Mouse (Mus musculus) megakaryocyte, embryonic 14.5 days (primary cell): Measurements from ENCODE around the gene Zgpat. TPM values are rescaled to one million over a fixed set of nuclear protein-coding genes. Genes with fewer than 3 reads are reported as not detected.

ENCODE experiments used
- H3K27me3 ChIP-seq: replicated peaks from 2 replicates; pipeline ENCODE3; 2012; ENCODE audit warnings: inconsistent platforms
- H3K36me3 ChIP-seq: replicated peaks from 2 replicates; pipeline ENCODE3; 2012; ENCODE audit warnings: low read length, inconsistent platforms, mixed read lengths
- H3K4me1 ChIP-seq: 2 replicates; pipeline ENCODE4 v1.6.1; 2012; ENCODE audit warnings: inconsistent platforms
- H3K4me3 ChIP-seq: replicated peaks from 2 replicates; pipeline ENCODE3; 2012; ENCODE audit warnings: moderate library complexity, mild to moderate bottlenecking, inconsistent platforms
- H3K9me3 ChIP-seq: 2 replicates; pipeline ENCODE4 v1.6.1; 2012; ENCODE audit warnings: inconsistent platforms
- FLI1 ChIP-seq: IDR thresholded peaks from 2 replicates; pipeline ENCODE4 v1.6.1; 2012; ENCODE audit warnings: low read length, inconsistent platforms, mixed read lengths
- GATA1 ChIP-seq: IDR thresholded peaks from 3 replicates; pipeline ENCODE4 v1.6.1; 2012; ENCODE audit warnings: mixed read lengths, low read length, inconsistent platforms, borderline replicate concordance
- polyA plus RNA-seq: library from polyadenylated mRNA; stranded (reverse); fragments of >175 nt; gene quantifications from 2 replicates; pipeline ENCODE4 v1.2.3, GENCODE M21; 2012; ENCODE audit warnings: low replicate concordance; ENCODE audit not compliant: insufficient read depth

Zgpat gene
- polyA plus RNA-seq, 1 experiment, result 17.6 TPM

DNA sequence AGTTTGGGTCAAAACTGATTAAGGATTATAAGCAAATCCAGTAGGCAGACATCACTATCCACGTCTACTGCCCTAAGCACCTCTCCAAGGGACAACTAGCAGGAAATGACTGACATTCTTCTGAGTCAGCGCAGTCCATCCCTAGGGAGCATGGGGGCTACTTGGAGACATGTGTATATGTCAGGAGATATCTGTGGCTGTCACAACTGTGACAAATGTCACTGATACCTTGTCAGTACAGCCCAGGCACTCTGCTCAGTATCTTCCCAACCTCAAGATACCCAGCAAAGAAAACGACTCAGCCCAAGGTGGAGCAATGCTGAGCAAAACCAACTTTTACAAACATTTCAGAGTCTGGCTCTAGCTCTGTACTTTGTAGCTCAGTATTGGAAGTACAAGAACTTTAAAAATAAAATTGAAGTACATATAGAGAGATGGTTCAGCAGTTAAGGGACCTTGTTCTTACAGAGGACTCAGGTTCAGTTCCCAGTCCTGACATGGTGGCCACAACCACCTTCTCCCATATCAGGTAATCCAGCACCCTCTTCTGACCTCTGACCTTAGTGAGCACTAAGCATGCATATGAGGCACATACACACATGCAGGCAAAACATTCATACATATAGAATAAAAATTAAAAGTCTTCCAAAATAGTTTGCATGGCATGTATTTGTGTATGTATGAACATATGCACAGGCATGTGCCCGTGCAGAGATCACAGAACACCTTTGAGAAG lies 56.3 kb downstream of the Zgpat start:
- TF ChIP-seq FLI1 (no peak), GATA1 (no peak)
- Histone ChIP-seq H3K9me3 (no peaks in the 10 kb centered on the region), H3K36me3 (peaks cover 17% of the 10 kb centered on the region), H3K27me3 (peaks cover 68% of the 10 kb centered on the region), H3K4me3 (no peak overlapping the region), H3K4me1 (peaks cover 29% of the 10 kb centered on the region)

DNA sequence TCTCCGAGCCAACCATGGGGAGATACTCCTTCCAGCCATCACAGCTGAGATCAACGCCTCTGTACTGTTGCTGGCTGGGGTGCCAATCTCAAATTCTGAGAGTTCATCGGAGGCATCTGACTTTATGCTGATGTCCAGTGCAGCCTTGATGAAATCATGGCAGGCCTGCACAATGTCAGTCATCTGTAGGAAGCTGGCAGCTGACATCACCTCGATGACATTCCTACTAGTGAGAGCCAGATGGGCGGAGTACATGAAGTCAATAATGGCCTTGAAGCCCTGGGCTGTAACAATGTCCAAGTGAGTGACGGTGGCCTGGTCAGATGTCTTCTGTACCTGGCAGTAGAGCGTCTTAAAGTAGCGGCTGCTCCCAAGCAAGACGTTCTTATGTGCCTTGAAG lies 59.1 kb downstream of the Zgpat start:
- no peak for TF ChIP-seq GATA1
- no peak for TF ChIP-seq FLI1
- peaks cover 28% of the 10 kb centered on the region for H3K4me1 ChIP-seq

More for the DNA sequence above, 59.1 kb downstream of the Zgpat start:
- Histone ChIP-seq H3K4me3 (no peak overlapping the region), H3K27me3 (peaks cover 62% of the 10 kb centered on the region), H3K9me3 (no peaks in the 10 kb centered on the region), H3K36me3 (peaks cover 17% of the 10 kb centered on the region)

Other genes starting within 250 kb of the Zgpat start
- not detected in 2 replicates for gene Kcnq2, start 229.6 kb upstream of the Zgpat start, polyA plus RNA-seq
- gene Eef1a2, start 207.9 kb upstream of the Zgpat start, polyA plus RNA-seq, result not detected in 2 replicates
- gene Ppdpf, start 177.7 kb upstream of the Zgpat start, polyA plus RNA-seq, result 257 and 509 TPM in 2 replicates
- gene Ptk6, start 162.1 kb upstream of the Zgpat start, polyA plus RNA-seq, result not detected in 2 replicates
- not detected in 2 replicates for gene Srms, start 151.7 kb upstream of the Zgpat start, polyA plus RNA-seq
- gene Fndc11, start 144.9 kb upstream of the Zgpat start, polyA plus RNA-seq, result not detected in 2 replicates
- gene Helz2, start 122.9 kb upstream of the Zgpat start, polyA plus RNA-seq, result 1.9 and 2.3 TPM in 2 replicates
- 4.9 and 8.0 TPM in 2 replicates for gene Gmeb2, start 76.9 kb upstream of the Zgpat start, polyA plus RNA-seq
- not detected in 2 replicates for gene Stmn3, start 50.4 kb upstream of the Zgpat start, polyA plus RNA-seq
- 1.5 and 6.1 TPM in 2 replicates for gene Rtel1, start 45.2 kb upstream of the Zgpat start, polyA plus RNA-seq
- 5.0 and 9.7 TPM in 2 replicates for gene Arfrp1, start 476 bp downstream of the Zgpat start, polyA plus RNA-seq
- 20.5 and 108 TPM in 2 replicates for gene Lime1, start 15.2 kb downstream of the Zgpat start, polyA plus RNA-seq
- gene Zbtb46, start 94.5 kb downstream of the Zgpat start, polyA plus RNA-seq, result 0.16 TPM in 1 of 2 replicates, not detected in the other
- gene Abhd16b, start 128.3 kb downstream of the Zgpat start, polyA plus RNA-seq, result not detected in 2 replicates
- gene Tpd52l2, start 132.2 kb downstream of the Zgpat start, polyA plus RNA-seq, result 7.5 and 38.2 TPM in 2 replicates
- 10.4 and 13.9 TPM in 2 replicates for gene Dnajc5, start 155.6 kb downstream of the Zgpat start, polyA plus RNA-seq
- gene Uckl1, start 220.0 kb downstream of the Zgpat start, polyA plus RNA-seq, result 58.8 and 109 TPM in 2 replicates
- 3.6 and 12.6 TPM in 2 replicates for gene Prpf6, start 226.9 kb downstream of the Zgpat start, polyA plus RNA-seq
- gene Zfp512b, start 227.9 kb downstream of the Zgpat start, polyA plus RNA-seq, result 12.8 and 34.9 TPM in 2 replicates
- 1.0 and 2.9 TPM in 2 replicates for gene Samd10, start 234.3 kb downstream of the Zgpat start, polyA plus RNA-seq